Mouse (Mus musculus): ENCODE measurements around the gene Ankrd55. TPM values are rescaled to one million over a fixed set of nuclear protein-coding genes. Genes with fewer than 3 reads are reported as not detected.

Ankrd55 gene
- polyA plus RNA-seq, 1 experiment from 2014 or later = 0.08 TPM

GRCm38 (mm10) chr13:112330257-112330656 lies 42.0 kb downstream of the Ankrd55 start:
- no peaks in the 10 kb centered on the region for H3K36me3 ChIP-seq

GRCm38 (mm10) chr13:112330919-112331681 lies 42.8 kb downstream of the Ankrd55 start:
- no peak overlapping the region for H3K9ac ChIP-seq
- no peaks in the 10 kb centered on the region for H3K4me1 ChIP-seq
- no peak for ATAC-seq
- no peak overlapping the region for H3K4me3 ChIP-seq
- H3K9me3 ChIP-seq (replicated peaks) = no peaks in the 10 kb centered on the region
- 52% methylated on average over 8 of the region's 8 CpGs for WGBS (ENCODE audit: insufficient replicate concordance)
- no peaks in the 10 kb centered on the region for H3K27me3 ChIP-seq (replicated peaks)
- no peak overlapping the region for H3K4me2 ChIP-seq
- no peak overlapping the region for H3K27ac ChIP-seq
- H3K36me3 ChIP-seq = no peaks in the 10 kb centered on the region

More at GRCm38 (mm10) chr13:112330257-112330656, 42.0 kb downstream of the Ankrd55 start:
- 80% methylated on average over 6 of the region's 6 CpGs for WGBS (ENCODE audit: insufficient replicate concordance)
- Histone ChIP-seq H3K27ac (no peak overlapping the region), H3K4me2 (no peak overlapping the region), H3K9ac (no peak overlapping the region), H3K4me1 (no peaks in the 10 kb centered on the region), H3K9me3 (replicated peaks) (no peaks in the 10 kb centered on the region), H3K4me3 (no peak overlapping the region), H3K27me3 (replicated peaks) (no peaks in the 10 kb centered on the region)
- ATAC-seq = no peak

GRCm38 (mm10) chr13:112331682-112332061 lies 43.4 kb downstream of the Ankrd55 start:
- Histone ChIP-seq H3K9ac (no peak overlapping the region), H3K36me3 (no peaks in the 10 kb centered on the region), H3K4me2 (no peak overlapping the region), H3K27me3 (replicated peaks) (no peaks in the 10 kb centered on the region), H3K4me1 (no peaks in the 10 kb centered on the region), H3K9me3 (replicated peaks) (no peaks in the 10 kb centered on the region), H3K4me3 (no peak overlapping the region), H3K27ac (no peak overlapping the region)
- ATAC-seq = no peak
- 48% methylated on average over 1 of the region's 1 CpGs for WGBS (ENCODE audit: insufficient replicate concordance)

GRCm38 (mm10) chr13:112335531-112335930 lies 47.3 kb downstream of the Ankrd55 start:
- no peak overlapping the region for H3K4me3 ChIP-seq
- H3K36me3 ChIP-seq = no peaks in the 10 kb centered on the region
- no peak overlapping the region for H3K9ac ChIP-seq
- H3K4me2 ChIP-seq = no peak overlapping the region
- H3K27ac ChIP-seq = no peak overlapping the region
- no peaks in the 10 kb centered on the region for H3K9me3 ChIP-seq (replicated peaks)
- no peak for ATAC-seq
- H3K4me1 ChIP-seq = no peaks in the 10 kb centered on the region
- WGBS (ENCODE audit: insufficient replicate concordance) = 58% methylated on average over 3 of the region's 3 CpGs
- no peaks in the 10 kb centered on the region for H3K27me3 ChIP-seq (replicated peaks)

- H3K4me3 ChIP-seq = no peak overlapping the region
These were observed 48.9 kb downstream of the Ankrd55 start for GRCm38 (mm10) chr13:112337146-112337545.

GRCm38 (mm10) chr13:112340205-112340604 lies 52.0 kb downstream of the Ankrd55 start:
- H3K9ac ChIP-seq = no peak overlapping the region
- no peaks in the 10 kb centered on the region for H3K4me1 ChIP-seq
- no peak for ATAC-seq
- no peaks in the 10 kb centered on the region for H3K9me3 ChIP-seq (replicated peaks)
- no peaks in the 10 kb centered on the region for H3K36me3 ChIP-seq
- no peaks in the 10 kb centered on the region for H3K27me3 ChIP-seq (replicated peaks)
- no peak overlapping the region for H3K4me2 ChIP-seq
- 78% methylated on average over 8 of the region's 8 CpGs for WGBS (ENCODE audit: insufficient replicate concordance)
- H3K27ac ChIP-seq = no peak overlapping the region
- H3K4me3 ChIP-seq = no peak overlapping the region

More at GRCm38 (mm10) chr13:112337146-112337545, 48.9 kb downstream of the Ankrd55 start:
- Histone ChIP-seq H3K4me2 (no peak overlapping the region), H3K36me3 (no peaks in the 10 kb centered on the region), H3K27ac (no peak overlapping the region), H3K4me1 (no peaks in the 10 kb centered on the region), H3K27me3 (replicated peaks) (no peaks in the 10 kb centered on the region), H3K9me3 (replicated peaks) (no peaks in the 10 kb centered on the region), H3K9ac (no peak overlapping the region)
- no peak for ATAC-seq
- 73% methylated on average over 9 of the region's 9 CpGs for WGBS (ENCODE audit: insufficient replicate concordance)

GRCm38 (mm10) chr13:112340761-112341160 lies 52.5 kb downstream of the Ankrd55 start:
- Histone ChIP-seq H3K4me1 (no peaks in the 10 kb centered on the region), H3K27me3 (replicated peaks) (no peaks in the 10 kb centered on the region), H3K4me2 (no peak overlapping the region), H3K36me3 (no peaks in the 10 kb centered on the region), H3K4me3 (no peak overlapping the region), H3K9ac (no peak overlapping the region), H3K9me3 (replicated peaks) (no peaks in the 10 kb centered on the region), H3K27ac (no peak overlapping the region)
- no peak for ATAC-seq
- 66% methylated on average over 6 of the region's 6 CpGs for WGBS (ENCODE audit: insufficient replicate concordance)

GRCm38 (mm10) chr13:112342971-112343627 lies 54.8 kb downstream of the Ankrd55 start:
- no peak for ATAC-seq
- Histone ChIP-seq H3K27ac (no peak overlapping the region), H3K9me3 (replicated peaks) (no peaks in the 10 kb centered on the region), H3K27me3 (replicated peaks) (no peaks in the 10 kb centered on the region), H3K4me1 (no peaks in the 10 kb centered on the region), H3K4me3 (no peak overlapping the region), H3K9ac (no peak overlapping the region), H3K36me3 (no peaks in the 10 kb centered on the region), H3K4me2 (no peak overlapping the region)
- WGBS (ENCODE audit: insufficient replicate concordance) = 43% methylated on average over 5 of the region's 5 CpGs

- Histone ChIP-seq H3K27me3 (replicated peaks) (no peaks in the 10 kb centered on the region), H3K4me2 (no peak overlapping the region), H3K4me1 (no peaks in the 10 kb centered on the region), H3K9me3 (replicated peaks) (no peaks in the 10 kb centered on the region), H3K4me3 (no peak overlapping the region), H3K9ac (no peak overlapping the region), H3K27ac (no peak overlapping the region), H3K36me3 (no peaks in the 10 kb centered on the region)
- 74% methylated on average over 5 of the region's 5 CpGs for WGBS (ENCODE audit: insufficient replicate concordance)
- ATAC-seq = no peak
These were observed 55.4 kb downstream of the Ankrd55 start for GRCm38 (mm10) chr13:112343628-112344009.

GRCm38 (mm10) chr13:112344270-112344864 lies 56.1 kb downstream of the Ankrd55 start:
- WGBS (ENCODE audit: insufficient replicate concordance) = 57% methylated on average over 8 of the region's 8 CpGs
- Histone ChIP-seq H3K27ac (no peak overlapping the region), H3K4me1 (no peaks in the 10 kb centered on the region), H3K4me3 (no peak overlapping the region), H3K4me2 (no peak overlapping the region), H3K9ac (no peak overlapping the region), H3K27me3 (replicated peaks) (no peaks in the 10 kb centered on the region), H3K9me3 (replicated peaks) (no peaks in the 10 kb centered on the region), H3K36me3 (no peaks in the 10 kb centered on the region)
- ATAC-seq = no peak

- H3K4me2 ChIP-seq = no peak overlapping the region
- no peak overlapping the region for H3K4me3 ChIP-seq
- no peaks in the 10 kb centered on the region for H3K36me3 ChIP-seq
- H3K9ac ChIP-seq = no peak overlapping the region
- no peak for ATAC-seq
- no peaks in the 10 kb centered on the region for H3K4me1 ChIP-seq
- WGBS (ENCODE audit: insufficient replicate concordance) = 63% methylated on average over 2 of the region's 2 CpGs
- H3K27me3 ChIP-seq (replicated peaks) = no peaks in the 10 kb centered on the region
- no peak overlapping the region for H3K27ac ChIP-seq
- H3K9me3 ChIP-seq (replicated peaks) = no peaks in the 10 kb centered on the region
These were observed 57.3 kb downstream of the Ankrd55 start for GRCm38 (mm10) chr13:112345542-112345941.

GRCm38 (mm10) chr13:112346031-112346430 lies 57.8 kb downstream of the Ankrd55 start:
- H3K4me2 ChIP-seq = no peak overlapping the region
- no peak overlapping the region for H3K9ac ChIP-seq
- H3K27ac ChIP-seq = no peak overlapping the region
- no peaks in the 10 kb centered on the region for H3K9me3 ChIP-seq (replicated peaks)
- ATAC-seq = no peak
- H3K4me3 ChIP-seq = no peak overlapping the region
- 74% methylated on average over 11 of the region's 11 CpGs for WGBS (ENCODE audit: insufficient replicate concordance)
- no peaks in the 10 kb centered on the region for H3K36me3 ChIP-seq
- H3K4me1 ChIP-seq = no peaks in the 10 kb centered on the region
- H3K27me3 ChIP-seq (replicated peaks) = no peaks in the 10 kb centered on the region
